Mouse (Mus musculus): ENCODE data around the gene Gm28778. TPM values are rescaled to one million over a fixed set of nuclear protein-coding genes. Genes with fewer than 3 reads are reported as not detected.

Gene Gm28778
- polyA plus RNA-seq, 1 experiment from 2014 or later = not detected

Other genes with a start within 250 kb of the Gm28778 start
- 1.4 and 1.5 TPM in 2 replicates for gene Mstn, start 235.5 kb upstream of the Gm28778 start, polyA plus RNA-seq (2015; fragmentation: Nextera tagmentation; extraction: Ambion mirVana)
- gene 1700019A02Rik, start 109.5 kb upstream of the Gm28778 start, polyA plus RNA-seq (2015; fragmentation: Nextera tagmentation; extraction: Ambion mirVana) = not detected in 2 replicates
- gene Pms1, start 93 bp upstream of the Gm28778 start, polyA plus RNA-seq (2015; fragmentation: Nextera tagmentation; extraction: Ambion mirVana) = 9.4 and 10.3 TPM in 2 replicates
- 28.6 and 31.2 TPM in 2 replicates for gene Ormdl1, start within 50 bp of the Gm28778 start, polyA plus RNA-seq (2015; fragmentation: Nextera tagmentation; extraction: Ambion mirVana)
- 26.0 and 29.2 TPM in 2 replicates for gene Osgepl1, start 16.5 kb downstream of the Gm28778 start, polyA plus RNA-seq (2015; fragmentation: Nextera tagmentation; extraction: Ambion mirVana)
- gene Asdurf, start 55.5 kb downstream of the Gm28778 start, polyA plus RNA-seq (2015; fragmentation: Nextera tagmentation; extraction: Ambion mirVana) = 8.5 TPM in 1 of 2 replicates, not detected in the other
- 0.17 and 0.42 TPM in 2 replicates for gene Gm28551, start 55.6 kb downstream of the Gm28778 start, polyA plus RNA-seq (2015; fragmentation: Nextera tagmentation; extraction: Ambion mirVana)
- gene Asnsd1, start 55.6 kb downstream of the Gm28778 start, polyA plus RNA-seq (2015; fragmentation: Nextera tagmentation; extraction: Ambion mirVana) = 55.7 and 61.6 TPM in 2 replicates

Data from heart, embryonic 16.5 days (tissue).